Mouse (Mus musculus): ENCODE results near the gene Atg14. TPM values are rescaled to one million over a fixed set of nuclear protein-coding genes. Genes with fewer than 3 reads are reported as not detected.

Atg14 gene
- polyA plus RNA-seq, 1 experiment from 2014 or later: 19.8 TPM

DNA sequence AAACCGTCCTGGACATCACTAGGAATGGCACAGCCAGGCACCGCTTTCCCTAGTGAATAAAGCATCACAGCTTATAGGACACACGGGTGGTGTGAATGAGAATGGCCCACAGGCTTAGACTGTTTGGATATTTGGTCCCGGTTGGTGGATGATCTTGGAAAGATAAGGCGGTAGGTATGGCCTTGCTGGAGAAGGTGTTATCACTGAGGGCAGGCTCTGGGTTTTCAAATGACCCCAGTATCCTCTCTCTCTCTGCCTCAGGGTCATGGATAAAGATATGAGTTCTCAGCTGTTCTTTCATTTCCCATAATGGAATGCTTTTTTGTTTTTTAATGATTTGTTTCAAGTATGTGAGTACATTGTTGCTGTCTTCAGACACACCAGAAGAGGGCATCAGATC, 15.2 kb downstream of the Atg14 start:
- Histone ChIP-seq H3K9me3 (ENCODE audit: control insufficient read depth, low read length) (no peaks in the 10 kb centered on the region), H3K27me3 (ENCODE audit: control insufficient read depth, insufficient read depth, low read length) (no peaks in the 10 kb centered on the region), H3K36me3 (ENCODE audit: control insufficient read depth, insufficient read depth, low read length) (peaks cover 47% of the 10 kb centered on the region), H3K4me3 (replicated peaks; ENCODE audit: low read depth, low read length) (no peak overlapping the region), H3K4me1 (ENCODE audit: control insufficient read depth, insufficient read depth, low read length) (no peaks in the 10 kb centered on the region), H3K9ac (replicated peaks; ENCODE audit: low read length) (no peak overlapping the region), H3K27ac (replicated peaks; ENCODE audit: low read depth, low read length) (no peak overlapping the region), H3K4me2 (ENCODE audit: low read length) (no peak overlapping the region)
- DNase-seq (no peak), ATAC-seq (ENCODE audit: low FRiP score, low TSS enrichment) (no peak)
- WGBS: 94% methylated on average over 5 of the region's 5 CpGs

DNA sequence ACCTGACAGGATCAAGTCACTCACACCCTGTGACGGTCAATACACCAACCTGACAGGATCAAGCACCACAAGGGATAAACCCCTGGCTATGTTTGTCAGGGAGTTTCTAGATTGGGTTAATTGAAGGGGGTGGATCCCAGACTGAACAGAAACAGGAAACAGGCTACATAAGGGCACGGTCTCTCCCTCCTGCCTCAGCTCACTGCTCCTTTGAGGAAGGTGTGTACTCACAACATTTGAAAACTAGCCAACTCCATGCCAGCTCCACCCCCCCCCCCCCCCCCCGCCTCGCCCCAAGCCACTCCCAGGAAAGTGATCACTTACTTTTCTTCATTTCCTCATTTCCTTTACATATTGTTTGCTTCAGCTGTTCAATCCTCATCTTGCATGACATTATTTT, 16.2 kb downstream of the Atg14 start:
- no peak overlapping the region for H3K4me3 ChIP-seq (replicated peaks; ENCODE audit: low read depth, low read length)
- DNase-seq (no peak), ATAC-seq (ENCODE audit: low FRiP score, low TSS enrichment) (no peak)
- 96% methylated on average over 4 of the region's 4 CpGs for WGBS
- no peaks in the 10 kb centered on the region for H3K9me3 ChIP-seq (ENCODE audit: control insufficient read depth, low read length)
- no peaks in the 10 kb centered on the region for H3K4me1 ChIP-seq (ENCODE audit: control insufficient read depth, insufficient read depth, low read length)
- H3K27ac ChIP-seq (replicated peaks; ENCODE audit: low read depth, low read length): no peak overlapping the region
- no peak overlapping the region for H3K9ac ChIP-seq (replicated peaks; ENCODE audit: low read length)
- H3K36me3 ChIP-seq (ENCODE audit: control insufficient read depth, insufficient read depth, low read length): peaks cover 53% of the 10 kb centered on the region
- no peaks in the 10 kb centered on the region for H3K27me3 ChIP-seq (ENCODE audit: control insufficient read depth, insufficient read depth, low read length)
- no peak overlapping the region for H3K4me2 ChIP-seq (ENCODE audit: low read length)

DNA sequence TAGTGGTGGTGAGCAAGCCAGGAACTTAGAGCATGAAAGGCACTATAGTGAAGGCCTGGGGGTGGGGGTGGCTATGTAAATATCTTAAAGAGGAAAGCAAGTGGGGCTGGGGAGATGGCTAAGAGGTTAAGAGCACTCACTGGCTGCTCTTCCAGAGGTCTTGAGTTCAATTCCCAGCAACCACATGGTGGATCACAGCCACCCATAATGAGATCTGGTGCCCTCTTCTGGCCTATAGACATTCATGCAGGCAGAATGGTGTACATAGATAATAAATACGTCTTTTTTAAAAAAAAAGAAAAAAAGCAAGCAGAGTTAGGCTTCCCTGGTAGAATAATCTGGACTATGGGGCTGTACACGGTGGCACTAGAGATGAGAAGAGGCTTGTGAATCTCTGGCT, 17.1 kb downstream of the Atg14 start:
- Histone ChIP-seq H3K27ac (replicated peaks; ENCODE audit: low read depth, low read length) (no peak overlapping the region), H3K27me3 (ENCODE audit: control insufficient read depth, insufficient read depth, low read length) (no peaks in the 10 kb centered on the region), H3K9ac (replicated peaks; ENCODE audit: low read length) (no peak overlapping the region), H3K4me1 (ENCODE audit: control insufficient read depth, insufficient read depth, low read length) (no peaks in the 10 kb centered on the region), H3K36me3 (ENCODE audit: control insufficient read depth, insufficient read depth, low read length) (peaks cover 61% of the 10 kb centered on the region), H3K4me3 (replicated peaks; ENCODE audit: low read depth, low read length) (no peak overlapping the region), H3K9me3 (ENCODE audit: control insufficient read depth, low read length) (no peaks in the 10 kb centered on the region), H3K4me2 (ENCODE audit: low read length) (no peak overlapping the region)
- WGBS: 90% methylated on average over 2 of the region's 2 CpGs
- DNase-seq (no peak), ATAC-seq (ENCODE audit: low FRiP score, low TSS enrichment) (no peak)

DNA sequence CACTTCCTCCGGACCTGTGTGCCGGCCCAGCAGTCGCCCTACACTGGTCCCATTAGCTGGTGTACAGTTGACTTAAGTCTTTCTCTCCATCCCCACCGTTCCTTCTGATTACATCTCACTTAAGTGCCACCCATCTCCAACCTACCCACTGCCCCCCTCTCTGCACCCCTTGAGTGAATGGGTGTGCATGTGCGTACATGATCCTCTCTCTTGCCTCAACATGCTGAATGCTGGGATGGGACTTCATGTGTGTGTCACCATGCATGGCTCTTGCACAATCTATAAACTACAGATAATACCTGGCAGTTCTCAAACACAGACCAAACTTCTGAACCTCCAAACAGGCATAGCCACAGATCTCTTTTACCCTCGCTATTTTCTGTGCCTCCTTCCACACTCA, 18.8 kb downstream of the Atg14 start:
- Histone ChIP-seq H3K27ac (replicated peaks; ENCODE audit: low read depth, low read length) (no peak overlapping the region), H3K4me3 (replicated peaks; ENCODE audit: low read depth, low read length) (no peak overlapping the region), H3K9ac (replicated peaks; ENCODE audit: low read length) (no peak overlapping the region), H3K9me3 (ENCODE audit: control insufficient read depth, low read length) (no peaks in the 10 kb centered on the region), H3K4me1 (ENCODE audit: control insufficient read depth, insufficient read depth, low read length) (no peaks in the 10 kb centered on the region), H3K27me3 (ENCODE audit: control insufficient read depth, insufficient read depth, low read length) (no peaks in the 10 kb centered on the region), H3K36me3 (ENCODE audit: control insufficient read depth, insufficient read depth, low read length) (peaks cover 73% of the 10 kb centered on the region), H3K4me2 (ENCODE audit: low read length) (no peak overlapping the region)
- DNase-seq (no peak), ATAC-seq (ENCODE audit: low FRiP score, low TSS enrichment) (no peak)
- WGBS: 96% methylated on average over 6 of the region's 6 CpGs

DNA sequence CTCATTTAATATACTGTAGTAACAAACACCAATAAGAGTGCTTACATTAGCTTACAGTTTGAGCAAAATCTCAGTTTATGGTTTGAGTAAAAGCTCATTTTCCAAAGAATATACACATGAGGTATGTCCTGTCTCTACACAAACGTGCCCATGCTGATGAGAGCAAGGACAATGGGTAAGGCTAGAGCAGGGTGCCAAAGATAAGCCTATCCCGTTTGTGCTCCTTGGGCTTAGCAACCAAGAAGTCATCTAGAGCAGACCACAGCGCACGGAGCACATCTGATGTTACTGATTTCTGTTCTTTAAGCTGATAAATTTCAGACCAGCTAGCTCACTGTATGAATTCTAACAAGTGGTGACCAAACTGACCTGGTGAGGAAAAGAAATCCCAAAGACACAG, 25.6 kb downstream of the Atg14 start:
- DNase-seq (no peak), ATAC-seq (ENCODE audit: low FRiP score, low TSS enrichment) (no peak)
- H3K4me1 ChIP-seq (ENCODE audit: control insufficient read depth, insufficient read depth, low read length): no peaks in the 10 kb centered on the region
- WGBS: 91% methylated on average over 4 of the region's 4 CpGs
- H3K4me3 ChIP-seq (replicated peaks; ENCODE audit: low read depth, low read length): no peak overlapping the region
- H3K36me3 ChIP-seq (ENCODE audit: control insufficient read depth, insufficient read depth, low read length): peaks cover 90% of the 10 kb centered on the region
- H3K27ac ChIP-seq (replicated peaks; ENCODE audit: low read depth, low read length): no peak overlapping the region
- H3K4me2 ChIP-seq (ENCODE audit: low read length): no peak overlapping the region
- no peaks in the 10 kb centered on the region for H3K27me3 ChIP-seq (ENCODE audit: control insufficient read depth, insufficient read depth, low read length)
- no peaks in the 10 kb centered on the region for H3K9me3 ChIP-seq (ENCODE audit: control insufficient read depth, low read length)
- H3K9ac ChIP-seq (replicated peaks; ENCODE audit: low read length): no peak overlapping the region

DNA sequence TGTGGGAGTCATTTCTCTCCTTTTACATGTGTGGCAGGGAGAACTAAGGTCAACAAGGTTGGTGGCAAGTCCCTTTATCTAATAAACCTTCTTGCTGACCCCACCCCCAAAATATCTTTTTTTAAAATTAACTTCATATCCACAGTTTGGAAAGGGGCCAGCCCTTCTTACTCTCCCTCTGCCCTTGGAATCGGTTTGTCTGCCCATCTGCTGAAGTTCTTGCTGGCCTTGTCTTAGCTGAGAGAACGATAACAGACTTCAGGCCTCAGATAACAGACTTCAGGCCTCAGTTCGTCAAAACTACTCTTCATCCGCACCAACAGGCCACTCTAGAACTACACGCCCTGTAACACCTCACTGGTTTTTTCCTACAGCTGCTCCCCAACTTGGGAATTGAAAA, 26.2 kb downstream of the Atg14 start:
- H3K36me3 ChIP-seq (ENCODE audit: control insufficient read depth, insufficient read depth, low read length): peaks cover 89% of the 10 kb centered on the region
- H3K27me3 ChIP-seq (ENCODE audit: control insufficient read depth, insufficient read depth, low read length): no peaks in the 10 kb centered on the region
- DNase-seq (no peak), ATAC-seq (ENCODE audit: low FRiP score, low TSS enrichment) (no peak)
- no peak overlapping the region for H3K4me3 ChIP-seq (replicated peaks; ENCODE audit: low read depth, low read length)
- no peaks in the 10 kb centered on the region for H3K9me3 ChIP-seq (ENCODE audit: control insufficient read depth, low read length)
- no peaks in the 10 kb centered on the region for H3K4me1 ChIP-seq (ENCODE audit: control insufficient read depth, insufficient read depth, low read length)
- no peak overlapping the region for H3K9ac ChIP-seq (replicated peaks; ENCODE audit: low read length)
- 89% methylated on average over 5 of the region's 5 CpGs for WGBS
- H3K27ac ChIP-seq (replicated peaks; ENCODE audit: low read depth, low read length): no peak overlapping the region
- H3K4me2 ChIP-seq (ENCODE audit: low read length): no peak overlapping the region

DNA sequence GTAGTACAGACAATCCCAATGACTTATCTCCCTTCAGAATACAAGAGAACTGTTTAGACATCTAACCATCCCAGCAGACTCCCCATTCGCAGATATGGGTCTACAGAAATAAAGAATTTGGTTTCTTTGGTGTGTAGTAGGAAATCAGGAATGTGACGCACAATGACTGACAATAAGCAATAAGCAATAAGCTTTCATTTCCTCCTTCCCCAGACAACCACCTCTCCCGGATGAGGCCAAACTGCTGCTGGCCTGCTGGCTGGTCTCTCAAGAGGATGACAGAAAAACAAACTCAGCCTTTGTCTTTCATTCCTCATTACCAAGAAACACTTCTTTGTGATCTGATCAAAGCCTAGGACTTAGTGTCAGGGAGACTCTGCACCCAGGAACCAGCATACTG, 28.2 kb downstream of the Atg14 start:
- no peak overlapping the region for H3K4me3 ChIP-seq (replicated peaks; ENCODE audit: low read depth, low read length)
- no peak overlapping the region for H3K4me2 ChIP-seq (ENCODE audit: low read length)
- no peaks in the 10 kb centered on the region for H3K9me3 ChIP-seq (ENCODE audit: control insufficient read depth, low read length)
- no peaks in the 10 kb centered on the region for H3K4me1 ChIP-seq (ENCODE audit: control insufficient read depth, insufficient read depth, low read length)
- 95% methylated on average over 3 of the region's 3 CpGs for whole genome bisulfite sequencing
- no peak overlapping the region for H3K9ac ChIP-seq (replicated peaks; ENCODE audit: low read length)
- no peaks in the 10 kb centered on the region for H3K27me3 ChIP-seq (ENCODE audit: control insufficient read depth, insufficient read depth, low read length)
- DNase-seq (no peak), ATAC-seq (ENCODE audit: low FRiP score, low TSS enrichment) (no peak)
- peaks cover 72% of the 10 kb centered on the region for H3K36me3 ChIP-seq (ENCODE audit: control insufficient read depth, insufficient read depth, low read length)
- no peak overlapping the region for H3K27ac ChIP-seq (replicated peaks; ENCODE audit: low read depth, low read length)

DNA sequence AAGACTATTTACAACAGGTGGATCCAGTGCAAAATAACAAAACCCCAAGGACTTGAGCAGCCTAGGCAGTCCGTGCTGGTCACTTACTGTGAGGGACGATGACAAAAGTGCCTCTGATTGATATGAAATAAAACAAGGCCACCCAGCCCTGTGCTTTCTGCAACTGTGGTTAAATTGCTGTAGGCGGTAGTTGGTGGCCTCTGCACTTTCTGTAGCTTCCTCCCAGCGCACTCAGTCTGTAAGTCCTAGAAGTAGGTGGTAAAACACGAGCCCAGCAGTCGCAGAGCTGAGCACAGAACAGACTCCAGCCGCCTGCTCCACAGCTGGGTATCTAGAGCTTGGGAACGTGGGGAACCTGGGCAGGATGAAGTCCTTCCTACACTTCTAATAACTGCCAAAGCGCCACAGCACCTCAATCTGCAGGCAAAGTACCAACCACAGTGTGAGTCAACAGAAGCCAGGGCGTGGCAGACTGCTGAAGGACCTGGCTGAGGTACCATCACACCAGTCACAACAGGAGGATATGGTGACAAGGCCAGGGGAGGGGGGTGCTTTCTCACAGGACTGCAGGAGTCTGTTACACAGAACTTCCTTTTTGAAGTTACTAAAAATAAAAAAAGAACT, 29.0 kb downstream of the Atg14 start:
- Histone ChIP-seq H3K4me2 (ENCODE audit: low read length) (no peak overlapping the region), H3K9ac (replicated peaks; ENCODE audit: low read length) (no peak overlapping the region), H3K36me3 (ENCODE audit: control insufficient read depth, insufficient read depth, low read length) (peaks cover 64% of the 10 kb centered on the region), H3K27ac (replicated peaks; ENCODE audit: low read depth, low read length) (no peak overlapping the region), H3K4me1 (ENCODE audit: control insufficient read depth, insufficient read depth, low read length) (no peaks in the 10 kb centered on the region), H3K27me3 (ENCODE audit: control insufficient read depth, insufficient read depth, low read length) (no peaks in the 10 kb centered on the region), H3K4me3 (replicated peaks; ENCODE audit: low read depth, low read length) (no peak overlapping the region), H3K9me3 (ENCODE audit: control insufficient read depth, low read length) (no peaks in the 10 kb centered on the region)
- WGBS: 95% methylated on average over 10 of the region's 10 CpGs
- DNase-seq (no peak), ATAC-seq (ENCODE audit: low FRiP score, low TSS enrichment) (no peak)

DNA sequence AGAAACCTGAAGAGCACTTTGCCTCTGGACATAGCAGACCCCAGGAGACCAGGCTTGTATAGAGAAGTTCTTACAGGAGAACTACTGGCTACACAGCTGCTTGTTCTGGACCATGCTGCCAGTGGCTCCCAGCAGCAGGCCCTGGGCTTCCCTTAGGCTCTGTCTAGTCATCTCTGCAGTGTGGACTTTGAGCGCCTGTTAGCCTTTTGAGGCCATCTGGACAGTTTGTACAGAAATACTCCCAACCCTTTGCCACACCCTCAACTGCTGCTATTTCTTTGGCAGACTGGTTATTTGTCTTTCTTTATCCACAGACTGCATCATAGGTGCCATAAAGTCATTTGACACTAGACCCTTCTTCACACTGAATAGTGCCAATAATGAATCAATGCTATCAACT, 35.4 kb downstream of the Atg14 start:
- Histone ChIP-seq H3K27me3 (ENCODE audit: control insufficient read depth, insufficient read depth, low read length) (no peaks in the 10 kb centered on the region), H3K9ac (replicated peaks; ENCODE audit: low read length) (no peak overlapping the region), H3K4me3 (replicated peaks; ENCODE audit: low read depth, low read length) (no peak overlapping the region), H3K27ac (replicated peaks; ENCODE audit: low read depth, low read length) (no peak overlapping the region), H3K4me1 (ENCODE audit: control insufficient read depth, insufficient read depth, low read length) (no peaks in the 10 kb centered on the region), H3K4me2 (ENCODE audit: low read length) (no peak overlapping the region), H3K9me3 (ENCODE audit: control insufficient read depth, low read length) (no peaks in the 10 kb centered on the region), H3K36me3 (ENCODE audit: control insufficient read depth, insufficient read depth, low read length) (peaks cover 21% of the 10 kb centered on the region)
- no peak for DNase-seq
- 88% methylated on average over 1 of the region's 1 CpGs for WGBS
- ATAC-seq (ENCODE audit: low FRiP score, low TSS enrichment): no peak
